Mouse (Mus musculus) limb, embryonic 14.5 days (tissue): ENCODE results near the gene Spred1. TPM values are rescaled to one million over a fixed set of nuclear protein-coding genes. Genes with fewer than 3 reads are reported as not detected.
A peak's percentile ranks its signal among the peaks of the same experiment; 100 is the strongest.

Source experiments
- ATAC-seq: fragments of 200-750 bp; cut with Nextera tagmentation; 2 replicates; pipeline ENCODE4 v1.8.0; 2017; ENCODE audit warnings: low read depth, moderate number of reproducible peaks, moderate TSS enrichment; ENCODE audit not compliant: low FRiP score
- DNase-seq: peaks from one replicate; pipeline ENCODE4 v3.0.0-alpha.2; 2015; ENCODE audit warnings: low spot score
- H3K27ac ChIP-seq: fragments of 300-500 bp; sonication (generic); replicated peaks from 2 replicates; pipeline ENCODE4 v1.5.1; 2014; ENCODE audit warnings: low read depth, mild to moderate bottlenecking, low read length, moderate library complexity, mixed read lengths
- H3K27me3 ChIP-seq: fragments of 300-500 bp; sonication (generic); 2 replicates; pipeline ENCODE4 v1.6.1; 2014; ENCODE audit warnings: low read length, mixed read lengths; ENCODE audit not compliant: control insufficient read depth, insufficient read depth
- H3K36me3 ChIP-seq: fragments of 300-500 bp; sonication (generic); 2 replicates; pipeline ENCODE4 v1.6.1; 2014; ENCODE audit warnings: mild to moderate bottlenecking, low read length, moderate library complexity, mixed read lengths; ENCODE audit not compliant: control insufficient read depth, insufficient read depth
- H3K4me1 ChIP-seq: fragments of 300-500 bp; sonication (generic); 2 replicates; pipeline ENCODE4 v1.6.1; 2014; ENCODE audit warnings: antibody characterized with exemption, low read length, mixed read lengths; ENCODE audit not compliant: control insufficient read depth, insufficient read depth
- H3K4me2 ChIP-seq: fragments of 300-500 bp; sonication (generic); replicated peaks from 2 replicates; pipeline ENCODE4 v1.6.1; 2014; ENCODE audit warnings: low read depth, mild to moderate bottlenecking, low read length, moderate library complexity; ENCODE audit not compliant: severe bottlenecking
- H3K4me3 ChIP-seq: fragments of 300-500 bp; sonication (generic); replicated peaks from 2 replicates; pipeline ENCODE4 v1.5.1; 2014; ENCODE audit warnings: low read length
- H3K9ac ChIP-seq: fragments of 300-500 bp; sonication (generic); 2 replicates; pipeline ENCODE4 v1.6.1; 2014; ENCODE audit warnings: mild to moderate bottlenecking, low read depth, low read length, moderate library complexity; ENCODE audit not compliant: severe bottlenecking
- H3K9me3 ChIP-seq: fragments of 300-500 bp; sonication (generic); 2 replicates; pipeline ENCODE4 v1.6.1; 2016; ENCODE audit warnings: low read length; ENCODE audit not compliant: control insufficient read depth
- POLR2A ChIP-seq: fragments of 200-500 bp; IDR thresholded peaks from 2 replicates; pipeline ENCODE4 v1.8.0; 2012; ENCODE audit warnings: inconsistent platforms, mild to moderate bottlenecking, moderate library complexity, borderline replicate concordance; ENCODE audit not compliant: insufficient read depth, insufficient read length; ENCODE audit errors: extremely low read depth
- WGBS: fragments of 180-500 bp; shearing (Covaris S2); extraction: QIAGEN DNeasy Blood & Tissue Kit; methylation state at CpG from one replicate; pipeline ENCODE4 v1.1.7; 2014; 5-methylcytosine and 5-hydroxymethylcytosine counted together
- polyA plus RNA-seq, 2 experiments: library from polyadenylated mRNA; depleted of rRNA in 1 of 2; stranded (reverse) in 1 of 2; unstranded in 1 of 2; fragments of >200 nt; fragmentation: Nextera tagmentation in 1 of 2; extraction: Ambion mirVana in 1 of 2; gene quantifications; 2 replicates each; pipeline versions ENCODE4 v1.2.1 to v1.2.3; 2012 to 2014

Spred1 gene
- polyA plus RNA-seq, 2 experiments, result 23.6 to 30.8 TPM

DNA sequence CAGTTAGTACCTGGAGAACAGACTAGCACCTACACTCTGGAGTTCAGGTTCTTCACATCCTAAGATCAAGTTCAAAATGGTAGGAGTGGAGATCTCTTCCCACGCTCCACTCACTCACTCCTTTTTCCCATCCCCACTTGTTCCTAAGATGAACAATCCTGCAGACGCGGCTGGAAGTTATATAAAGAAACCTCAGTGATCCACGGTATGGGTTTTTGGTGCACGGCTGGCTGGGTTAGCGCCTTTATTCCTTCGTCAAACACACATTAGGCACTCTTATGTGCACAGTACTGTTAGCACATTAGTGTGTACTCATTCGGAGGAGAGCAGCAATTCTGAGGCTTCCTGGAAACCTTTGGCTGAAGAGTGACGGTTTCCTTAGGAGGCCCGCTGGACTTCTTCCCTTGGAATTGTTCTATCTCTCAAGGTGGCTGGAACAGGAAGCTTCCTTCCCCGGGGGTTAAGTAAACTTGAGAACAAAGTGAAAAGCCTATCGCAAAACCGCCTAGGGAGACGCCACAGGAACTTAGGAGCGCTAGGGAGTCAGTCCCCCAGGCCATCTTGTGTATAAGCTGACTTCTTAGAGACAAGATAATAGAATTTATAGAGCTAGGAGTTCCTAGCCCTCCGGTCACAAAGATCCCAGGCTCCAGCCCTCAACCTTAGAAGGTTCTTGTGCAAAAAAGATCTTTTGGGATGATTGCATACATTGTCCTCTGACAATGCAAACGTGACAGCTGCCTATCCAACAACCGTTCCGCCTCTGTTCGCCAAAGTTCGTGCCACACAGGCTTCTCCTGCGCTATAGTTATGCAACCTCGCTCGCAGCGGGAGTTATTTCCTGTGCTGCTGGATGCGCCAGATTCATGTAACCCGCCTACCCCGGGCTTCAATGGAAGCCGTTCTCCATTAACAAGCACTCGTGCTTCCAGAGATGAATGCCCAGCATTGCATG, 1.6 kb upstream of the Spred1 start:
- Histone ChIP-seq H3K9ac (peak overlapping the region; percentile 99), H3K4me2 (peak overlapping the region; percentile 72), H3K27me3 (no peaks in the 10 kb centered on the region), H3K27ac (peak overlapping the region; percentile 99), H3K4me1 (peaks cover 3% of the 10 kb centered on the region), H3K9me3 (no peaks in the 10 kb centered on the region), H3K4me3 (peak overlapping the region; percentile 98), H3K36me3 (no peaks in the 10 kb centered on the region)
- 7% methylated on average over 30 of the region's 30 CpGs for WGBS
- ATAC-seq (peak; percentile 44), DNase-seq (peak; percentile 79)
- no peak; the same call in 1 of the 2 replicates for TF ChIP-seq POLR2A

GRCm38 (mm10) chr2:117120246-117121211, 645 bp upstream of the Spred1 start:
- peak; percentile 97 for DNase-seq
- peak; percentile 86 for ATAC-seq
- Histone ChIP-seq H3K4me2 (peak overlapping the region; percentile 72), H3K27ac (peak overlapping the region; percentile 99), H3K4me1 (peaks cover 6% of the 10 kb centered on the region), H3K9me3 (no peaks in the 10 kb centered on the region), H3K9ac (peak overlapping the region; percentile 99), H3K36me3 (no peaks in the 10 kb centered on the region), H3K27me3 (no peaks in the 10 kb centered on the region), H3K4me3 (peak overlapping the region; percentile 98)
- peak; percentile 78 for TF ChIP-seq POLR2A
- under 1% methylated on average over 76 of the region's 101 CpGs for WGBS

DNA sequence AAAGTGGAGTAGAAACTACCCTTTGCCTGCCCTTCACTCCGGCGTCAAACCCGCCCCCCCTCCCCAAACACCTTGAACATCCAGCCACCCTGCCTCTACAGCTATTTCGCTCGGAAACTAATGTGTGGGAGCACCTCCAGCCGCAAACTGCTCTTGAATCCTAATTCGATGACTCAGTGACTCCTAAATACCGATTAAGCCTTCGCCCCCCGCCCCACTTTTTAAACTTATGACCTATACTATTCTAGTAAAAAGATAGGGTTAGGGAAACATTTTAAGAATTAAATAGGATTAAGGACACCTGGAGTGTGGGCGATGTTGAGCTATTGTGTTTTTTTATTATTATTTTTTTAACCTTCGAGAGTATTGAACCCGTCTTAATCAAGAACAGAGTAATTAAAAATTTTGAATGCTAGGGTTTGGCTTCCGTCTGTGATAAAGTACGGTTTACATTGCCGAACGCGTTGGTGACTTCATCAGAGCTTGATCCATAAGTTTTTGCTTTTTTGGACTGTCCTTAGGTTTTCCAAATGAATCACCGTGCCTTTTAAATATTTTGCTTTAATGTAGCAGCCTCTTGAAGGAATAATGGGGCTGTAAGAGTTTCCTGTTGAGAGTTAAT, 921 bp downstream of the Spred1 start:
- H3K27me3 ChIP-seq, result no peaks in the 10 kb centered on the region
- peak overlapping the region; percentile 99 for H3K9ac ChIP-seq
- DNase-seq (peak; percentile 30), ATAC-seq (no peak)
- peak overlapping the region; percentile 99; the same call in 1 of the 2 replicates for H3K27ac ChIP-seq
- TF ChIP-seq POLR2A, result no peak
- no peaks in the 10 kb centered on the region for H3K9me3 ChIP-seq
- under 1% methylated on average over 19 of the region's 19 CpGs for WGBS
- peaks cover 10% of the 10 kb centered on the region for H3K4me1 ChIP-seq
- no peaks in the 10 kb centered on the region for H3K36me3 ChIP-seq
- peak overlapping the region; percentile 72 for H3K4me2 ChIP-seq
- H3K4me3 ChIP-seq, result peak overlapping the region; percentile 98

GRCm38 (mm10) chr2:117122701-117123337, 1.6 kb downstream of the Spred1 start:
- ATAC-seq (0 out of 2 replicates have a peak, but pooled peaks have one; percentile 14), DNase-seq (peak; percentile 56)
- Histone ChIP-seq H3K36me3 (no peaks in the 10 kb centered on the region), H3K27me3 (no peaks in the 10 kb centered on the region), H3K4me1 (peaks cover 10% of the 10 kb centered on the region), H3K9ac (peak overlapping the region; percentile 99), H3K4me2 (peak overlapping the region; percentile 72), H3K27ac (no peak overlapping the region), H3K4me3 (peak overlapping the region; percentile 98), H3K9me3 (no peaks in the 10 kb centered on the region)
- 2% methylated on average over 17 of the region's 17 CpGs for WGBS
- no peak for TF ChIP-seq POLR2A
